Mouse (Mus musculus) ovary, adult 10 weeks (tissue): Measurements from ENCODE around the gene Pole. TPM values are rescaled to one million over a fixed set of nuclear protein-coding genes. Genes with fewer than 3 reads are reported as not detected.

Experiments used
- polyA plus RNA-seq: library from polyadenylated mRNA; stranded (reverse); fragments of 350-450 nt; fragmentation: Illumina TruSeq; extraction: RNeasy Lipid Tissue Mini Kit (QIAGEN cat#74804); gene quantifications from one replicate; pipeline ENCODE4 v1.2.3, GENCODE M21; 2014

The Pole gene
- 16.1 TPM for polyA plus RNA-seq

DNA sequence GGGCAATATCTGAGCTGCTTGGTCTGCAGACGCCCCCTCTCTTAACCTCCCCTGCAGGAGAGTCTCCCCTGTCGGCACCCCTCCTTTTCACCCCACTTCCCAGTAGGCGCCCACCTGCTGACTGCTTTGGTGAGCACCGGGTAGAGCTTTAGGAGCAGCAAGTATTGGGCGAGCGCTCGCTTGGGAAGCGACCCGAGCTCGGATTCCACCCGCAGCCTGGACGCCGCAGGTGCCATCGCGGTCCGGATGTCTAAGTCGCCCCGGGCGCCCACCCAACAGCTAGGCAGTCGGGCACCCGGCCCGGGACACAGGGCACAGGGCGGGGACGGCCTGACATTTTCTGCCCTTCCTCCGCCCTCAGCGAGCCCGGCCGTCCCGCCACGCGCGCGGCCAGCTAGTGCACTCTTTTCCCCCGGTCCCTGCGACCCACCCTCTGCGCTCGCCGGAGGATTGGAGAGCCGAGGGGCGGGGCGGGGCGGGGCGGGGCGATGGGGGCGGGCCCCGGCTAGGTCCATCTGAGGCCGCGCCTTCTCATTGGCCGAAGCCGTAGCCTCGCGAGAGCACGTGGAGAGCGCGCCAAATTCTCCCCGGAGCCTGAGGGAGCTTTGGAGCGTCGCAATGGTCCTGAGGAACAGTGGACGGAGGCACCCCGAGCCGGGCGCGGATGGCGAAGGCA is at the start of gene Pole, which contains the start of gene Pxmp2:
TSS of gene Pole (plus strand) at position 537 of the 676 bp plus-strand sequence.
TSS of gene Pxmp2 (minus strand) at position 417 of the 676 bp plus-strand sequence.

DNA sequence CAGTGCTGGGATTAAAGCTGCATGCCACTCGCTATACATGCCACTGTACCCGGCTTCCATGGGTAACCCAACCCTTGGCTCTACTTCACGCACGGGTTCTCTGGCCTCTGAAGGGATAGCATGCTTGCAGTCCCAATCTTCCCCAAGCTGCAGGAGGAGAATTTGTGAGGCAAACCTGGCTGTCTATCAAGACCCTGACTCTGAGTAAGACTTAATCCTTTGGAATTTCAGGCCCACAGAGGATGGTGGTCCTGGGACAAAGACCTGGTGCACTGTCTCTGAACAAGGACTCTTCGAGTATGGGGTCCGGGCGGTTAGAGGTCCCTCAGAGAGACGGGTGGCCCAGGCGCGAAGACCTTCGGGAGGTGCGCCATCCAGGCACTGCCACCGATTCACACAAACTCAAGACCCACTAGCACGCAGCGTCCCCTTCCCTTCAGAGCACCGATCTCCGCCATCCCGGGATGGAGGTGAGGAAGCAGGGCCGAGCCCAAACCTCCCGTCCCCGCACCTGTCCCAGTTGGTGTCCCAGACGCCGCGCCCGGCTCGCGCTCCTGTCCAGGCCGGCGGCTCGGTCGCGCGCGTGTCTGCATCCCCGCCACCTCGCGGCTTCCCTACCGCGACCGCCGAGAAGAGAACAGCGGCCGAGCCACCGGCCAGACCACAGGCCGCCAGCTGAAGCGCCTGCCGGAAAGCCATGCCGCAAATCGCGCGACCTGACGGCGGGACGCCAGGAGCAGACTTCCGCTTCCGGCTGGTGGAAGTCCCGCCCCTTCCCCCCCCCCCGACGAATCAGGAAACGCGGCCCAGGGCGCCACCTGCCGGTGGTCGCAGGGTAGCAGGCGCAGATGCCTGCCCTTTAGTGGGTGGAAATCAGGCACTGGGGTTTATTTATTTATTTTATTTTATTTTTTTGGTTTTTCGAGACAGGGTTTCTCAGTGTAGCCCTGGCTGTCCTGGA is 16.7 kb upstream of the Pole start, which contains the start of gene Pgam5:
TSS of gene Pgam5 (minus strand) at position 773 of the 961 bp plus-strand sequence.

DNA sequence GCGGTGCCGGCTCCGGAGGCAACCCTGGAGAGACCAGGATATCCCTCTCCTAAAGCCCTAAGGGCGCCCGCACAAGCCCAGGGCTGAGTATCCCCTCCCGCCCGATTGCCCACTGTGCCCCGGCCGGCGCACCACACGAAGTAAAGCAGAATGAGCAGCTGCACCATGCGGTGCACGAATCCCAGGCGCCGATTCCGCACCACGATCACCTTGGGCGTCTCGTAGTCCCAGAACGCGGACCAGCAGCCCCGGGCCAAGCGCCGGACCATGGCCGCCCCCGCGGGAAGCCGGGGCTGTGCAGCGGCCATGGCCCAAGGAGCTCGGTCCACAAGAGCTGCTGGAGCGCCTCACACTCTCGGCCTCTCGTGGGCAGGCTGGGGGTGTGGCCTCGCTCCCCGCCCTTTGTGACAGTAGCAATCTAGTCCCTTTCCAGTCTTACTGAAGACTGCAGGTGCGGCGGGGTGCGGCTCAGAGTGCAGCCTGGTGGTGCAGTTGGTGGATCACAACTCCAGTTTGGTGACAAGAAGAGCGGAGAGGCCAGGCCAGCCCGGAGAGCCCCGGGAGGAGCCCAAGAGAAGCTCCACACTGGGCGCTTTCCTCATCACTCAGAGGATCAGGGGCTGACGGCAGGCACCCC is 56.7 kb downstream of the Pole start, which contains the start of gene P2rx2:
TSS of gene P2rx2 (minus strand) at position 565 of the 637 bp plus-strand sequence.

DNA sequence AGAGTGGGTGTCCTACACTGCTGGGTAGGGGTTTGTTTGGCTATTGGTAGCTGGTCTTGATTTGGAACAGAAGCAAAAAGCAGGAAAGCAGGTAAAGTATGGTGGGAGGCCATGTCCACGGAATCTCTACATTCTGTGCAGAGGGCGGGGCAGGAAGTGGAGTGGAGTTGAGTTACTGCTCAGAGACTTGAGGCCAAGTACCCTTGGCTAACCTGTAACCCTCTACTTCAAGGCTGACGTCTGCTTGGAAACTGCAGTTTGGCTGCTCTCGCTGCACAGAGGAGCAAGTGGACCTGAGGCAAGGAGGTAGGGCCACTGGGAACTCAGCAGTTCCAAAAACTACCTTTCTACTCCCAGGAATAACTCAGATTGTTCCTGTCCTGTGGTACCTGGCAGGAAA is 58.4 kb downstream of the Pole start, which contains the start of gene Lrcol1:
TSS of gene Lrcol1 (plus strand) at position 207 of the 400 bp plus-strand sequence.

Other genes starting within 250 kb of the Pole start
- 13.2 TPM for gene Gm17655, start 213.8 kb upstream of the Pole start, polyA plus RNA-seq
- gene Gm35315, start 191.9 kb upstream of the Pole start, polyA plus RNA-seq = 6.4 TPM
- gene Plcxd1, start 186.3 kb upstream of the Pole start, polyA plus RNA-seq = not detected
- not detected for gene Gtpbp6, start 178.1 kb upstream of the Pole start, polyA plus RNA-seq
- 22.9 TPM for gene Zfp605, start 176.2 kb upstream of the Pole start, polyA plus RNA-seq
- gene Chfr, start 150.5 kb upstream of the Pole start, polyA plus RNA-seq = 16.5 TPM
- 25.1 TPM for gene Golga3, start 109.6 kb upstream of the Pole start, polyA plus RNA-seq
- gene Ankle2, start 55.3 kb upstream of the Pole start, polyA plus RNA-seq = 64.0 TPM
- gene Pgam5, start 16.4 kb upstream of the Pole start, polyA plus RNA-seq = 43.2 TPM
- 4.5 TPM for gene Pxmp2, start 120 bp upstream of the Pole start, polyA plus RNA-seq
- gene P2rx2, start 56.9 kb downstream of the Pole start, polyA plus RNA-seq = not detected
- not detected for gene Lrcol1, start 58.4 kb downstream of the Pole start, polyA plus RNA-seq
- 5.4 TPM for gene Fbrsl1, start 162.2 kb downstream of the Pole start, polyA plus RNA-seq